Mouse (Mus musculus) myocyte (in vitro differentiated cells): ENCODE measurements at regions not wholly inside any gene's neighbourhood (a gene's known extent, or its start where the extent isn't known, plus 50 kb on each side); places are given as distances from the start of the nearest gene placed in this dataset.
"Not testable (repeated sequence)": the region's sequence is repeated elsewhere in the genome, so short reads cannot be mapped to it uniquely, and the experiment has no call there.

Experiments used
- H3K27me3 ChIP-seq: one replicate; pipeline ENCODE4 v1.6.1; 2011; ENCODE audit not compliant: control insufficient read depth, insufficient read depth, insufficient read length
- H3K36me3 ChIP-seq: one replicate; pipeline ENCODE4 v1.6.1; 2011; ENCODE audit not compliant: control insufficient read depth, insufficient read depth
- H3K4me2 ChIP-seq: one replicate; pipeline ENCODE4 v1.6.1; 2011; ENCODE audit warnings: low read depth, control low read depth
- H3K4me3 ChIP-seq: one replicate; pipeline ENCODE4 v1.5.1; 2011; ENCODE audit warnings: mild to moderate bottlenecking, control low read depth, moderate library complexity
- H3K79me2 ChIP-seq: one replicate; pipeline ENCODE4 v1.6.1; 2011; ENCODE audit not compliant: control insufficient read depth, insufficient read depth
- H3ac ChIP-seq: one replicate; pipeline ENCODE4 v1.6.1; 2011; ENCODE audit not compliant: control insufficient read depth, insufficient read length
- CEBPB ChIP-seq: IDR thresholded peaks from 2 replicates; pipeline ENCODE4 v1.6.1; 2011; ENCODE audit warnings: mild to moderate bottlenecking, moderate library complexity; ENCODE audit not compliant: poor library complexity, insufficient read depth, severe bottlenecking
- E2F4 ChIP-seq: IDR thresholded peaks from one replicate; pipeline ENCODE4 v1.6.1; 2011; ENCODE audit warnings: mild to moderate bottlenecking, control low read depth, moderate library complexity; ENCODE audit not compliant: insufficient read depth
- MAX ChIP-seq: IDR thresholded peaks from one replicate; pipeline ENCODE4 v1.6.1; 2011; ENCODE audit warnings: low read depth, mild to moderate bottlenecking, control low read depth
- MYOD1 ChIP-seq, 3 experiments: IDR thresholded peaks; one replicate each; pipeline ENCODE4 v1.6.1; 2011; ENCODE audit warnings: control low read depth in 2 of 3, low read depth in 2 of 3, mild to moderate bottlenecking in 2 of 3, moderate library complexity in 1 of 3; ENCODE audit not compliant: insufficient read length in 2 of 3, control insufficient read depth in 1 of 3
- MYOG ChIP-seq, 3 experiments: IDR thresholded peaks; one replicate each; pipeline ENCODE4 v1.6.1; 2011; ENCODE audit warnings: control low read depth in 2 of 3, low read depth in 2 of 3, mild to moderate bottlenecking in 2 of 3; ENCODE audit not compliant: insufficient read length in 2 of 3, control insufficient read depth in 1 of 3, insufficient read depth in 1 of 3
- POLR2A ChIP-seq: IDR thresholded peaks from one replicate; pipeline ENCODE4 v1.6.1; 2011; ENCODE audit warnings: low read depth, mild to moderate bottlenecking, control low read depth, moderate library complexity; ENCODE audit not compliant: insufficient read length
- POLR2AphosphoS2 ChIP-seq: IDR thresholded peaks from one replicate; pipeline ENCODE4 v1.6.1; 2011; ENCODE audit warnings: low read depth, control low read depth; ENCODE audit not compliant: insufficient read length
- REST ChIP-seq: IDR thresholded peaks from one replicate; pipeline ENCODE4 v1.6.1; 2011; ENCODE audit warnings: mild to moderate bottlenecking, control low read depth, moderate library complexity; ENCODE audit not compliant: insufficient read depth, insufficient read length
- SRF ChIP-seq: IDR thresholded peaks from one replicate; pipeline ENCODE4 v1.6.1; 2011; ENCODE audit warnings: low read depth; ENCODE audit not compliant: control insufficient read depth, insufficient read length
- TCF12 ChIP-seq: IDR thresholded peaks from one replicate; pipeline ENCODE4 v1.6.1; 2011; ENCODE audit warnings: mild to moderate bottlenecking, control low read depth; ENCODE audit not compliant: poor library complexity, insufficient read depth, severe bottlenecking
- TCF3 ChIP-seq: IDR thresholded peaks from one replicate; pipeline ENCODE4 v1.6.1; 2011; ENCODE audit warnings: low read depth, control low read depth; ENCODE audit not compliant: insufficient read length
- USF1 ChIP-seq: IDR thresholded peaks from one replicate; pipeline ENCODE4 v1.6.1; 2011; ENCODE audit warnings: low read depth, mild to moderate bottlenecking, control low read depth, moderate library complexity

- Histone ChIP-seq H3K4me2 (no peak overlapping the region), H3K27me3 (no peaks in the 10 kb centered on the region), H3K4me3 (no peak overlapping the region), H3ac (no peak overlapping the region), H3K36me3 (no peaks in the 10 kb centered on the region), H3K79me2 (no peaks in the 10 kb centered on the region)
- no peak for TF ChIP-seq MYOG (IDR thresholded peaks at IDR 0.05; ENCODE audit: control insufficient read depth in 1 of 3, insufficient read depth in 1 of 3, insufficient read length in 2 of 3, low read depth in 2 of 3)
- peak in 1 of 3 experiments; percentile 14 for TF ChIP-seq MYOD1 (IDR thresholded peaks at IDR 0.05; ENCODE audit: control insufficient read depth in 1 of 3, insufficient read length in 2 of 3, low read depth in 2 of 3)
Measured at GRCm38 (mm10) chrX:166801017-166801416, 215.5 kb upstream of the Egfl6 start.

- Histone ChIP-seq H3K4me3 (no peak overlapping the region), H3K36me3 (no peaks in the 10 kb centered on the region), H3K27me3 (no peaks in the 10 kb centered on the region), H3K79me2 (no peaks in the 10 kb centered on the region), H3ac (no peak overlapping the region), H3K4me2 (peak overlapping the region; percentile 1)
- TF ChIP-seq POLR2A (no peak), MYOD1 (IDR thresholded peaks at IDR 0.05; ENCODE audit: control insufficient read depth in 1 of 3, insufficient read length in 2 of 3, low read depth in 2 of 3) (no peak), MYOG (IDR thresholded peaks at IDR 0.05; ENCODE audit: control insufficient read depth in 1 of 3, insufficient read depth in 1 of 3, insufficient read length in 2 of 3, low read depth in 2 of 3) (no peak), E2F4 (no peak), CEBPB (no peak), USF1 (no peak), REST (no peak), TCF12 (no peak), POLR2AphosphoS2 (no peak), TCF3 (no peak), SRF (no peak), MAX (no peak)
Measured at GRCm38 (mm10) chrX:166795651-166796050, 210.1 kb upstream of the Egfl6 start.

- Histone ChIP-seq H3K4me2 (no peak overlapping the region), H3K79me2 (no peaks in the 10 kb centered on the region), H3K27me3 (no peaks in the 10 kb centered on the region), H3K4me3 (no peak overlapping the region), H3ac (no peak overlapping the region), H3K36me3 (no peaks in the 10 kb centered on the region)
- TF ChIP-seq CEBPB (no peak), MYOG (IDR thresholded peaks at IDR 0.05; ENCODE audit: control insufficient read depth in 1 of 3, insufficient read depth in 1 of 3, insufficient read length in 2 of 3, low read depth in 2 of 3) (no peak), REST (no peak), SRF (no peak), POLR2AphosphoS2 (no peak)
Measured at GRCm38 (mm10) chrX:166789031-166789430, 203.5 kb upstream of the Egfl6 start.

GRCm38 (mm10) chrX:166787137-166787536 lies 201.6 kb upstream of the Egfl6 start:
- not testable (repeated sequence) for H3K79me2 ChIP-seq, H3K36me3 ChIP-seq, H3K4me3 ChIP-seq, H3ac ChIP-seq, H3K27me3 ChIP-seq, H3K4me2 ChIP-seq

GRCm38 (mm10) chrX:166785615-166786014 lies 200.1 kb upstream of the Egfl6 start:
- H3K36me3 ChIP-seq: no peaks in the 10 kb centered on the region
- TF ChIP-seq MYOG (IDR thresholded peaks at IDR 0.05; ENCODE audit: control insufficient read depth in 1 of 3, insufficient read depth in 1 of 3, insufficient read length in 2 of 3, low read depth in 2 of 3) (no peak), USF1 (no peak), CEBPB (no peak), E2F4 (no peak), SRF (no peak), POLR2AphosphoS2 (no peak), TCF3 (no peak), POLR2A (no peak), MAX (no peak), REST (no peak), MYOD1 (IDR thresholded peaks at IDR 0.05; ENCODE audit: control insufficient read depth in 1 of 3, insufficient read length in 2 of 3, low read depth in 2 of 3) (no peak), TCF12 (no peak)

GRCm38 (mm10) chrX:166783377-166783776 lies 197.9 kb upstream of the Egfl6 start:
- Histone ChIP-seq H3K27me3 (no peaks in the 10 kb centered on the region), H3K4me3 (no peak overlapping the region), H3ac (no peak overlapping the region), H3K36me3 (no peaks in the 10 kb centered on the region), H3K79me2 (no peaks in the 10 kb centered on the region), H3K4me2 (no peak overlapping the region)
- peak; percentile 47 for TF ChIP-seq TCF12
- TF ChIP-seq MYOD1 (IDR thresholded peaks at IDR 0.05; ENCODE audit: control insufficient read depth in 1 of 3, insufficient read length in 2 of 3, low read depth in 2 of 3): peak in 2 of 3 experiments; percentile 86 to 87
- TF ChIP-seq SRF: no peak
- no peak for TF ChIP-seq TCF3
- TF ChIP-seq MAX: no peak
- TF ChIP-seq POLR2AphosphoS2: no peak
- TF ChIP-seq MYOG (IDR thresholded peaks at IDR 0.05; ENCODE audit: control insufficient read depth in 1 of 3, insufficient read depth in 1 of 3, insufficient read length in 2 of 3, low read depth in 2 of 3): peak; percentile 20 to 91 (median 44)
- TF ChIP-seq CEBPB: no peak

More at GRCm38 (mm10) chrX:166785615-166786014, 200.1 kb upstream of the Egfl6 start:
- H3ac ChIP-seq: no peak overlapping the region
- no peak overlapping the region for H3K4me3 ChIP-seq
- no peak overlapping the region for H3K4me2 ChIP-seq
- H3K27me3 ChIP-seq: no peaks in the 10 kb centered on the region
- H3K79me2 ChIP-seq: no peaks in the 10 kb centered on the region
